Mouse (Mus musculus): ENCODE results near the gene Aifm3.

- TF ChIP-seq CTCF (IDR thresholded peaks at IDR 0.05; ENCODE audit: extremely low read depth, insufficient read depth, insufficient read length, insufficient replicate concordance) (no peak), POLR2A (IDR thresholded peaks at IDR 0.05; ENCODE audit: low read depth, low read length) (no peak)
Observed at GRCm38 (mm10) chr16:17552837-17553236, 63.4 kb downstream of the Aifm3 start.
